Mouse (Mus musculus): Measurements from ENCODE around the gene Prkca. TPM values are rescaled to one million over a fixed set of nuclear protein-coding genes. Genes with fewer than 3 reads are reported as not detected.

Gene Prkca
- total RNA-seq, 2 experiments from 2014 or later, result 134 to 136 TPM

GRCm38 (mm10) chr11:108170107-108170506 is 173.6 kb downstream of the Prkca start:
- DNase-seq (ENCODE audit: low spot score in 2 of 2), result no peak

DNA sequence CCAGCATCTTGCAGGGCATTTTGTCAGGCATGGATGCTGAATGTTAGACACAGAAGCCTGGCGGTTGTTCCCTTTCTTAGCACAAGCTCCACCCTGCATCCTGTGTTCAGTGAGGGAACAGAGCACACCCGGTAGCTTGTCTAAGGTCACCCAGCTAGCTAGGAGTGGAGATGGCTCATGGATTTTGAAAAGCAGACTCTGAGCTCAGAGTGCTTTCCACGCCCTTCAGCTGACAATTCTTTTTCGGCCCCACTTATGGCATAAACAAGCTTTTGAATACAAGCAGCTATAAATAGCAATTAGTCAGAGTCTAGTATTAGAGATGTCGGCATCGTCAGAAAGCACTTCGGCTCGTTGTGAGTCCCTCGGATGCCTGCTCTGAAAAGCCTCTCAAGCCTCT is 178.0 kb downstream of the Prkca start:
- peak in 1 of 2 experiments; percentile 23 for DNase-seq (ENCODE audit: low spot score in 2 of 2)

GRCm38 (mm10) chr11:108162639-108163038 is 181.1 kb downstream of the Prkca start:
- no peak for DNase-seq (ENCODE audit: low spot score in 2 of 2)

DNA sequence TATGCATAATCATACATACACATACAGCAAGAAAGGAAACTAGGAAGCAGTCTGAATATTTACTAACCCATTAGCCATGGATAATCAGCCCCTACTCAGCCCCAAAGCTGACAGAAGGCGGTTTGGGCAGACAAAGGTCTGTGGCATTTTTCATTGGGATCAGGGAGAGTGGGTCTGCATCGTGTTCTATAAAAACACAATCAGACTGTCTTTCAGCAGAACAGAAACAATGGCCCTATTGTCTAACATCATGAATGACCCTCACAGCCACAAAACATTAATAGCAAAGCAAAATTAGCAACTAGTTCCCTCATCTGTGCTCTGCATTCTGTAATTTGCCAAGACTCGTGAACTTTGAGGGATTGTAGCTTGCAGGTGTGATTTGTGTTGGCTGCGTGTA is 181.6 kb downstream of the Prkca start:
- no peak for DNase-seq (ENCODE audit: low spot score in 2 of 2)

- DNase-seq (ENCODE audit: low spot score in 2 of 2), result no peak
Observed at GRCm38 (mm10) chr11:108160056-108160455, 183.7 kb downstream of the Prkca start.

GRCm38 (mm10) chr11:108158046-108158445 is 185.7 kb downstream of the Prkca start:
- DNase-seq (ENCODE audit: low spot score in 2 of 2), result no peak

DNA sequence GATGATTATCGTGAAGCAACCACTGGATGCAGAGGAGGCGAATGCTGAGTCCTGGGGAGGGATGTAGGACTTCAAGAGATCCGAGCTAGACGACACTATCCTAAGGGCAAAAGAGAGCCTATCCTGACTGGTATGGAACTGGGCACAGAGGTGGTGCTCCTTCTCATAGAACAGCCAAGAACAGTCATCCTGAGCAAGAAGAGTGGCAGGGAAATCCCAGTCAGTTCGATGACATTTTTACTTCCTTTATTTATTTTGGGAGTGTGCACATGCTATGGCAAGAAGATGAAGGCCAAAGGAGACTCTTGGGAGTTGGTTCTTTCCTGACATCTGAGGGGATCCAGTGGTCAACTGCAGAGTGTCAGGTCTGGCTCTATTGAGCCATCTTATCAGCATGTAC is 186.7 kb downstream of the Prkca start:
- DNase-seq (ENCODE audit: low spot score in 2 of 2), result no peak

GRCm38 (mm10) chr11:108156107-108156506 is 187.6 kb downstream of the Prkca start:
- no peak for DNase-seq (ENCODE audit: low spot score in 2 of 2)

GRCm38 (mm10) chr11:108155088-108155580 is 188.6 kb downstream of the Prkca start:
- DNase-seq (ENCODE audit: low spot score in 2 of 2), result no peak

DNA sequence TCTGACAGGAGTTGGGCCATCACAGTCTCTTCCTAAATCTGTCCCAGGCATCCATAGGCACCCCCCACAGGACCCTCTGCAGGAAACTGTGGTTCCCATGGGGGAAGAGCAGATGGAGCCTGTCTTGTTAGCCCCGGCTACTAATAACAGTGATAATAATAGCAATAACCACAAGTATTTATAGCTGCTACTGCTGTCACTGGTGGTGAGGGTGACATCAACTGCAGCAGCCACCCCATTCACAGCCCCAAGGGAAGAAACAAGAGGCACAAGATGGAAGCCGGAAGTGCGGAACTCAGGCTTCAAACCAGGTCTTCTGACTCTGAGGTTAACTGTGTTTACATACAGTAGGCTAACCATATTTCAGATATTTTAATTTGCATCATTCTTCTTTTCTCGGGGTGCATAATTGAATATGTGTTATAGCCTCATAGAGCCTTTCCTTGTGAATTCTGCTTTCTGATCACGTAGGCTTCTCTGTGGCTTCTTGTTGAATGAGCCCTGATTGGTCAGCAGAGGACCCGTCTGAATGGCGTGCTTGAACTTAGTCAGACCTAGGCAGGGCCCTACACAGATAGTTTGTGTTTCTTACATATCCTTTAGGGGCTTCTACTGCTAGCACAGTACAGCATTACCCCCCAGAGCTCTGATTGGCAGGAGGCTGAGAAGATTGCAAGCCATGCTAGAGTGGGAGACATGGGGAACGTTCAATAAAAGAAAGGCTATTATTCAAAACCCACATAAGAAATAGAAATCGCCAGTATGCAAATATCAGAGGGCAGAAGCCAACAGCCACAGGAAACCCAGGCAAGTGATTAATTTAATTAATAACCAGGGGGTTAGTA is 189.5 kb downstream of the Prkca start:
- no peak for DNase-seq (ENCODE audit: low spot score in 2 of 2)

- DNase-seq (ENCODE audit: low spot score in 2 of 2), result no peak
Observed at GRCm38 (mm10) chr11:108152591-108152990, 191.1 kb downstream of the Prkca start.

GRCm38 (mm10) chr11:108150410-108150809 is 193.3 kb downstream of the Prkca start:
- peak; percentile 71 to 79 for DNase-seq (ENCODE audit: low spot score in 2 of 2)

- DNase-seq (ENCODE audit: low spot score in 2 of 2), result no peak
Observed at GRCm38 (mm10) chr11:108149187-108149586, 194.5 kb downstream of the Prkca start.

GRCm38 (mm10) chr11:108148491-108148890 is 195.2 kb downstream of the Prkca start:
- DNase-seq (ENCODE audit: low spot score in 2 of 2), result no peak

DNA sequence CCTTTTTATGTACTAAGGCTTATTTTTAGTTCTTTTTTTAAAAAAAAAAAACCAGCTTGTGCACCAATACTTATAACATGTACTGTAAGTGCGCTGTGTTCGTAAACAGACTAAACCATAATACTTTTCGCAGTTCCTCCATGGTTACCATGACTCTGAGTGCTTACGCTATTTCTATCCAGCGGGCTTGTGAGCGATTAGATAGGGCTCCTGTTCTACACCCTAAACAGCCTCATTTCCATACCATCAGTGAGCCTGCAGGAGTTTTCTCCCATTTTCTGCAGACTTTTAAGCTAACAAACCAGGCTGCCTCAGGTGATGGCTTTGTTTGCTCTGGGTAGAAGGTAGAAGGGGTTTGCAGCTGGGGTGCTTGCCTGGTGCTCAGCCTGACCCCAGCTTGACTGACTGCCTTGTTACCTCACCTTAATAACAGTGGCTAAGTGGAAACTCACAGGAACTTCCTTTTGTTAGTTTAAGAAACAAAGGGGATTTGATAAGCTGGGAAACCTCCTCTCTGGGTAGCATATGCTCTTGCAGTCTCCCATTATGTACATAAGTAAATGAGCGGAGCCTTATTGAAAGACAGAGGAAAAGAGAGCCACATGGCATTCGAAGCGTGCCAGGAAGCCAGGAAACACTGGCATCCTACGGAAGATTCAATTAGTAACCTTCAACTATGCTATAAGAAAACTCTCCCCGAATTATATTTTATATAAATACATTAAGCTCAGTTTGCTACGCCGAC is 197.8 kb downstream of the Prkca start:
- DNase-seq (ENCODE audit: low spot score in 2 of 2), result no peak

GRCm38 (mm10) chr11:108145128-108145527 is 198.6 kb downstream of the Prkca start:
- no peak for DNase-seq (ENCODE audit: low spot score in 2 of 2)

DNA sequence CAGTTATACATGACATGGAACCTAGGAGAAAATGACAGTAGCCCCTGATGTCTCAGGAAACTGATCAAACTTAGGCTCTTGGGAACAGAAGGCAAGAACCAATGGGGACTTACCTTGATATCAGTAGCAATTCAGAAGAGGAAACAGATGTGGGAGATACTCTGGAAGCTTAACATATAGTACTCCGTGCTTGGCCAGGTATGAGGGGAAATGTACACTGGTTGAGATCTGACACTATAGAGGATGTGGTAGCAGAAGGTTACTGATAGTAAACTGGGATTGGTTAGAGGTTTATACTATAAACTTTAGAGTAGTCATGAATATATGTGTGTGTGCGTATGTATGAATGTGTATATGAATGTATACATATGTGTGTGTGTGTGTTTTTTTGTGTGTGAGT is 200.0 kb downstream of the Prkca start:
- DNase-seq (ENCODE audit: low spot score in 2 of 2), result no peak

DNA sequence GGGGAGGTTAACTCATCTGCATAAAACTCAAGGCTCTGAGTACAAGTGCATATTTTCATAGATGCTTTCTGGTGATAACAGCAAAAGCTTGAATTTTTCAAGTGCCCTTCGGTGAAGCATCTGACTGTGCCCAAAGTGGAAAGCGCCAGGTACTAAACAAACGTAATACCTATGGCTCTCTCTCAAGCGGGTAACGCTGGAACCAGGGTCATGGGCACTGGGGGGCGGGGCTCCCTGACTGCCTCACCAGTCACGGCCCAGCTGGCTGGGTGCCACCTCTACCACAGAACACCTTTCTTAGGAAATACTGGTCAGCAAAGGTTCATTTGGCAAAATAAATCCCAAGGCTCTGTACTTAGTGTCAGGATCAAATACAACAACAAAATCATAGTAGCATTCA is 203.7 kb downstream of the Prkca start:
- DNase-seq (ENCODE audit: low spot score in 2 of 2), result no peak

- peak in 1 of 2 experiments; percentile 44 for DNase-seq (ENCODE audit: low spot score in 2 of 2)
Observed at GRCm38 (mm10) chr11:108136341-108136740, 207.4 kb downstream of the Prkca start.

- DNase-seq (ENCODE audit: low spot score in 2 of 2), result no peak
Observed at GRCm38 (mm10) chr11:108135407-108136159, 208.1 kb downstream of the Prkca start.

GRCm38 (mm10) chr11:108128593-108128992 is 215.1 kb downstream of the Prkca start:
- peak; percentile 74 to 79 for DNase-seq (ENCODE audit: low spot score in 2 of 2)
